Mouse (Mus musculus) neural tube, embryonic 11.5 days (tissue): ENCODE data around the gene Ptpn14. TPM values are rescaled to one million over a fixed set of nuclear protein-coding genes. Genes with fewer than 3 reads are reported as not detected.

Source experiments
- ATAC-seq: fragments of 200-750 bp; cut with Nextera tagmentation; 2 replicates; pipeline ENCODE4 v1.8.0; 2017; ENCODE audit warnings: moderate number of reproducible peaks, mild to moderate bottlenecking, moderate TSS enrichment, moderate library complexity; ENCODE audit not compliant: insufficient read depth, low FRiP score, low TSS enrichment
- DNase-seq: peaks from one replicate; pipeline ENCODE4 v3.0.0-alpha.2; 2015; ENCODE audit warnings: low spot score
- H3K27ac ChIP-seq: fragments of 300-500 bp; sonication (generic); 2 replicates; pipeline ENCODE4 v1.5.1; 2014; ENCODE audit warnings: low read depth, mild to moderate bottlenecking, low read length
- H3K27me3 ChIP-seq: fragments of 300-500 bp; sonication (generic); 2 replicates; pipeline ENCODE4 v1.6.1; 2014; ENCODE audit warnings: mild to moderate bottlenecking, low read length, mixed read lengths; ENCODE audit not compliant: control insufficient read depth, insufficient read depth
- H3K36me3 ChIP-seq: fragments of 300-500 bp; sonication (generic); 2 replicates; pipeline ENCODE4 v1.6.1; 2014; ENCODE audit warnings: mild to moderate bottlenecking, low read length, moderate library complexity, mixed read lengths; ENCODE audit not compliant: control insufficient read depth, insufficient read depth
- H3K4me1 ChIP-seq: fragments of 300-500 bp; sonication (generic); 2 replicates; pipeline ENCODE4 v1.6.1; 2014; ENCODE audit warnings: low read length, mixed read lengths; ENCODE audit not compliant: control insufficient read depth, insufficient read depth
- H3K4me2 ChIP-seq: fragments of 300-500 bp; sonication (generic); 2 replicates; pipeline ENCODE4 v1.6.1; 2014; ENCODE audit warnings: low read depth, mild to moderate bottlenecking, moderate library complexity
- H3K4me3 ChIP-seq: fragments of 300-500 bp; sonication (generic); 2 replicates; pipeline ENCODE4 v1.5.1; 2014; ENCODE audit warnings: low read depth, low read length
- H3K9ac ChIP-seq: fragments of 300-500 bp; sonication (generic); 2 replicates; pipeline ENCODE4 v1.6.1; 2014; ENCODE audit warnings: mild to moderate bottlenecking, low read length
- H3K9me3 ChIP-seq: fragments of 300-500 bp; sonication (generic); 2 replicates; pipeline ENCODE4 v1.6.1; 2016; ENCODE audit warnings: low read length; ENCODE audit not compliant: control insufficient read depth
- WGBS: fragments of 180-500 bp; shearing (Covaris S2); extraction: QIAGEN DNeasy Blood & Tissue Kit; methylation state at CpG from one replicate; pipeline ENCODE4 v1.1.7; 2014; 5-methylcytosine and 5-hydroxymethylcytosine counted together
- polyA plus RNA-seq: library from polyadenylated mRNA; unstranded; fragments of >200 nt; fragmentation: Nextera tagmentation; extraction: Ambion mirVana; gene quantifications from 2 replicates; pipeline ENCODE4 v1.2.1, GENCODE M21; 2014

Gene Ptpn14
- polyA plus RNA-seq, 1 experiment from 2014 or later = 7.5 TPM

DNA sequence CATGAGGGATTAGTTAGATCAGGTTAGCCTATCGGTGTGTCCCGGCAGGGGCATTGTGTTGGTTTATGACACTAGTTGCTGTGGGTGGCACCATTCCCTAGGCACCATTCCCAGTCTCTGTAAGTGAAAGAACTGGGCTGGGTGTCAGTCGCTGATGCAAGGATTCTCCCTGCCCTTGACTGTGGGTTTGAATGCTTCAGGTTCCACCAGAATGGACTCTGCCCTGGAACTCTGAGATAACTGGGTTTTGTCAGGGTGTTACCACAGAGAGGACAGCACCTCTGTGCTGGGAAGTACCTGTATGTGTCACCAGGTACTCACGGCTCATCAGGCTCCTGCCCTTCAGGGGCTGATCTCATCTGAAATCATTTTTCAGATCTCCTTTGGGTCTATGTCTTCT, 21.7 kb downstream of the Ptpn14 start:
- Histone ChIP-seq H3K4me2 (no peak overlapping the region), H3K9me3 (no peaks in the 10 kb centered on the region), H3K9ac (no peak overlapping the region), H3K27ac (no peak overlapping the region), H3K4me3 (no peak overlapping the region), H3K27me3 (no peaks in the 10 kb centered on the region), H3K36me3 (no peaks in the 10 kb centered on the region), H3K4me1 (peaks cover 3% of the 10 kb centered on the region; the same call in 1 of the 2 replicates)
- DNase-seq = peak; percentile 4
- no peak for ATAC-seq
- 99% methylated on average over 4 of the region's 4 CpGs for WGBS

DNA sequence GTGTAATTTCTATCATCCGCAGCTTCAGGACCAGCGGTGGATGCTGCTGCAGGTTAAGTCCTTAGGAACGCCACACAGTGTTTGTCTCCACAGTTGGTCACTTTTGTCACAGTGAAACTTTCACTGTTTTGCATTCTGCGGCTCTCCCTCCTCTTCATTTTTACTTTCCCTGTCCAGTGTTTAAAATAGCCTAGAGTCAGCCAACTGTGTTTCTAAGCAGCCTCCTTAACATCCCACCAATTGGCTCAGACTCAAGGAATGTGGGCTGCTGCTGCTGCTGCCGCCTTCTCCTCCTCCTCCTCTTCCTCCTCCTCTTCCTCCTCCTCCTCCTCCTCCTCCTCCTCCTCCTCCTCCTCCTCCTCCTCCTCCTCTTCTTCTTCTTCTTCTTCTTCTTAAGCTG, 22.2 kb downstream of the Ptpn14 start:
- no peaks in the 10 kb centered on the region for H3K27me3 ChIP-seq
- 84% methylated on average over 5 of the region's 5 CpGs for WGBS
- no peaks in the 10 kb centered on the region for H3K36me3 ChIP-seq
- H3K4me2 ChIP-seq = no peak overlapping the region
- DNase-seq (no peak), ATAC-seq (no peak)
- H3K27ac ChIP-seq = no peak overlapping the region
- H3K4me3 ChIP-seq = no peak overlapping the region
- H3K4me1 ChIP-seq = peaks cover 5% of the 10 kb centered on the region; the same call in 1 of the 2 replicates
- H3K9me3 ChIP-seq = no peaks in the 10 kb centered on the region
- H3K9ac ChIP-seq = no peak overlapping the region

DNA sequence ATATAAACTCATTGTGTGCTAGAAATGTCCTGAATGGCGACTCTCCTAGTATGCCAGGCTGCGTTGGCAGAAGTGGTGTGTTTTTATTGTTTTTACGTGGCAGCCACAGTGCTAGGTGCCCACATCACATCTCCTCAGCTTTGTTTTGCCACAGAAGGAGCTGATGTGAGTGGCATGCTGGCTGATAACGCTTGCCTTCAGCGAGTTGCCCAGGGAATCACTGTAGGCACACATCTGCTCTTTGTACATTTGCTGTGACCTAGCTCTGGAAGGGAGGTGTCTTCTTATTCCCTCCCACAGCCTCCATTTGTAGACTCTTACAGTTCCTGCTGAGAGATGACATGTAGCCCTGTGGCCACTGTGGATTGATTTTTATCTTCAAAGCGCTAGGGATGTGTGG, 24.2 kb downstream of the Ptpn14 start:
- ATAC-seq = no peak
- 81% methylated on average over 6 of the region's 6 CpGs for WGBS
- H3K9ac ChIP-seq = no peak overlapping the region
- H3K4me1 ChIP-seq = peaks cover 16% of the 10 kb centered on the region; the same call in 1 of the 2 replicates
- H3K27ac ChIP-seq = no peak overlapping the region
- H3K27me3 ChIP-seq = no peaks in the 10 kb centered on the region
- DNase-seq = peak; percentile 8
- H3K36me3 ChIP-seq = no peaks in the 10 kb centered on the region
- H3K4me2 ChIP-seq = no peak overlapping the region
- H3K4me3 ChIP-seq = no peak overlapping the region
- H3K9me3 ChIP-seq = no peaks in the 10 kb centered on the region

DNA sequence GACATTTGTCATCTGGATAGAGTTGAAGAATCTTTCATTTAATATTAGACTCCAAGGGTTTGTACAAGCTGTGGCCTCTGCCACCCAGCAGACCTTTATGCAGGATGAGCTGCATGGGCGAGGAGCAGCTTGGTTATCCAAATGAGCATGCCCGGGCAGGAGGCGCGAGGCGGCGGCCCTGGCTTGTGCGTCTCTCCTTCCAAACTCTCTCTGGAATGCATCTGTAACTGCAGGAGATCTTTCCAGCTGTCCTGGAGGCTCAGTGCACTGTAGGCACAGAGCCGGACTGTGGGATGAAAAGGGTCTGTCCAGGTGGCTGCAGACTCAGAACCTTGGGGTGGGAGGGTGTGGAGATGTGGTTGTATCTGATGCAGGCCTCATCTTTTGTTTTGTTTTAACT, 27.0 kb downstream of the Ptpn14 start:
- no peaks in the 10 kb centered on the region for H3K9me3 ChIP-seq
- no peaks in the 10 kb centered on the region for H3K27me3 ChIP-seq
- no peak overlapping the region for H3K9ac ChIP-seq
- H3K27ac ChIP-seq = no peak overlapping the region
- H3K36me3 ChIP-seq = no peaks in the 10 kb centered on the region
- peaks cover 16% of the 10 kb centered on the region; the same call in 1 of the 2 replicates for H3K4me1 ChIP-seq
- H3K4me3 ChIP-seq = no peak overlapping the region
- ATAC-seq (no peak), DNase-seq (no peak)
- no peak overlapping the region for H3K4me2 ChIP-seq
- WGBS = 50% methylated on average over 8 of the region's 8 CpGs

DNA sequence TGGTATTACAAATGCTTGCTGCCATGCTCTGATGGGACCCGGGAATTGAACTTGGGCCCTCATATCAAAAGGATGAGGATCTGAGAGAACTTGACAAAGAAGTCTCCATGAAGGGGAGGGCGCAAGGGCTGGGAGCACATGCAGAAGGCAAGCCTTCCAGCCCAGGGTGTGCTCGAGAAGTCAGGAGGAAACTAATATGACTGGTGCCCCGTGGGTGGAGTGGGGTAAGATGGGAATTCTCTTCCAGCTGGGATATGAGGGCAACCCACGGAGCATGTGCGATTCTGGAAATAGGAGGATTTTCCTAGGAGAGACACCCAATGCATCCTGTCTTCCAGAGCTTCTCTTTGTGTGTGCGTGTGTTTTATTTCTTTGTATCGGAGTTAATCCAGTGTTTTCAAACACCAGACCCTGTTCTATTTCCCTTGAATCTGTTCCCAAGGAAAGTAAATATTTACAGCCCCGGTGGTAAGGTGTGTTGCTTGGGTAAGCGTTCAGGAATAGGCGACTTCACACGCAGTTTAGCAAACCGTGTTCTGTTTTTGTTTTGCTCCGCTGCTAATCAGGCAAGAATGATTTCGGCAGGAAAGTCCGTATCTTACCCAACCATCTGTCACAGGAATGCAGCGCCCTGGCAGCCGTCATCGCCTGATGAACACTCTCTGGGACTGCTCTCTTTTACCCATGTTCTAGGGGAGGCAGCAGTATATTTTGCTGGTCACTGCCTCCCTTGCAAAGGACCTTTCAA, 28.4 kb downstream of the Ptpn14 start:
- Histone ChIP-seq H3K4me1 (peaks cover 16% of the 10 kb centered on the region; the same call in 1 of the 2 replicates), H3K27ac (no peak overlapping the region), H3K9me3 (no peaks in the 10 kb centered on the region), H3K4me2 (no peak overlapping the region), H3K9ac (no peak overlapping the region), H3K27me3 (no peaks in the 10 kb centered on the region), H3K4me3 (no peak overlapping the region), H3K36me3 (no peaks in the 10 kb centered on the region)
- DNase-seq = peak; percentile 40
- 42% methylated on average over 19 of the region's 19 CpGs for WGBS
- ATAC-seq = peak; percentile 51; the same call in 1 of the 2 replicates

DNA sequence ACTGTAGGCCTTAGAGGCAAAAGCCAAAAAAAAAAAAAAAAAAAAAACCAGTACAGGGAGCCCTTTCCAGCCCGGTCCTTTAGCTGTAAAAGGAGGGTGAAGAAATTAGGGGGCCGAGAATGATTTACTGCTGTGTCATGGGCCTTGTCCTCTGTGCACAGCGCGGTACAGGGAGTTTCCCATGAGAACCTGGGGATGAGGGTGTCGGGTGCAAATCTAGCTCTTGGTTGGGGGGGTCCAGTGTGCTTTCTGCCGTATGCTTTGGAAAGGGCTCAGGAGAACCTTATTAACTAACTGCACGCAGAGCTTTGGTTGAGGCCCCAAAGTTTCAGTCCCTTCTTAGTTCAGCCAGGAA, 29.0 kb downstream of the Ptpn14 start:
- ATAC-seq = peak; percentile 29; the same call in 1 of the 2 replicates
- no peak overlapping the region for H3K4me2 ChIP-seq
- 37% methylated on average over 7 of the region's 7 CpGs for WGBS
- H3K36me3 ChIP-seq = no peaks in the 10 kb centered on the region
- no peak overlapping the region for H3K27ac ChIP-seq
- no peak for DNase-seq
- no peaks in the 10 kb centered on the region for H3K27me3 ChIP-seq
- no peak overlapping the region for H3K4me3 ChIP-seq
- no peak overlapping the region for H3K9ac ChIP-seq
- peaks cover 16% of the 10 kb centered on the region; the same call in 1 of the 2 replicates for H3K4me1 ChIP-seq
- no peaks in the 10 kb centered on the region for H3K9me3 ChIP-seq

DNA sequence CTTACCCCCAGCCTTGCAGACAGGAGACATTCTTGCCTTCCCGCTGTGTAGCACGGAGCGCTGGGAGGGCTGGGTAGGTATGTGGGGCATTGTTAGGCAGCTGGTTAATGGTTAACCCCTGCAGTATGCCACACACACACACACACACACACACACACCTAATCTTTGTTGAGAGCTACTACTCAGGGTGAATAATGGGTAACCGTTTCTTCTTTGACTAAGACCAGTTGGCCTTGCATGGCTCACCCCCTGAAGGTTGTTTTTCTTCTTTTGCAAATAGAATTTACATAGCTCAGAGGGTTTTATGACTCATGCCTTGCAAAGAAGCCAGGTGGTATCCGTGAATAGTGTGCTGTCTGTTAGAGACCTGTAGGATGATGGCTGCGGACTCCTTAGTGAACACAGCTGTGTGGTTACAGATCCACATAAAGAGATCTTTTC, 33.5 kb downstream of the Ptpn14 start:
- H3K4me2 ChIP-seq = no peak overlapping the region
- no peaks in the 10 kb centered on the region for H3K9me3 ChIP-seq
- H3K4me3 ChIP-seq = no peak overlapping the region
- H3K27me3 ChIP-seq = no peaks in the 10 kb centered on the region
- no peaks in the 10 kb centered on the region for H3K36me3 ChIP-seq
- H3K27ac ChIP-seq = no peak overlapping the region
- peaks cover 9% of the 10 kb centered on the region; the same call in 1 of the 2 replicates for H3K4me1 ChIP-seq
- ATAC-seq = no peak
- WGBS = 10% methylated on average over 6 of the region's 6 CpGs
- H3K9ac ChIP-seq = no peak overlapping the region
- no peak for DNase-seq

DNA sequence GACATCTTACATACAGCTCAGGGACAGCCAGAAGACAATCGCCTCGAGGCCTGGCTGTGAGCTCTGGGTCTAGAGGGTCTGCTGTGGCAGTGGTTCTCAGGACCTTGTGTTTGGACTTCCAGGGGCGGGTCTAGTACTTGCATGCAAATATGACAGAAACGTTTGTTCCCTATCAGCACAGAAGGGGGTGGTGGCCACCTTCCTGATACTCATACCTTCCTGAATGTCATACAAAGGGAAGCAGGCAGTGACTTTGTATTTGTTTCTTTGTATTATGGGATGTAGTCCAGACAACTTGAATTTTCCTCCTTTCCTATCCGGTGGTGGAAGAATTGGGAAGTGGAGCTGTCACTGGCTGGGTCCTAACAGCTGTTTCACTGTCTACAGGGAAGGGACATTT, 36.2 kb downstream of the Ptpn14 start:
- Histone ChIP-seq H3K9me3 (no peaks in the 10 kb centered on the region), H3K4me2 (no peak overlapping the region), H3K9ac (no peak overlapping the region), H3K4me1 (peaks cover 7% of the 10 kb centered on the region; the same call in 1 of the 2 replicates), H3K36me3 (no peaks in the 10 kb centered on the region), H3K27ac (no peak overlapping the region), H3K27me3 (no peaks in the 10 kb centered on the region), H3K4me3 (no peak overlapping the region)
- WGBS = 77% methylated on average over 5 of the region's 5 CpGs
- ATAC-seq (no peak), DNase-seq (no peak)

DNA sequence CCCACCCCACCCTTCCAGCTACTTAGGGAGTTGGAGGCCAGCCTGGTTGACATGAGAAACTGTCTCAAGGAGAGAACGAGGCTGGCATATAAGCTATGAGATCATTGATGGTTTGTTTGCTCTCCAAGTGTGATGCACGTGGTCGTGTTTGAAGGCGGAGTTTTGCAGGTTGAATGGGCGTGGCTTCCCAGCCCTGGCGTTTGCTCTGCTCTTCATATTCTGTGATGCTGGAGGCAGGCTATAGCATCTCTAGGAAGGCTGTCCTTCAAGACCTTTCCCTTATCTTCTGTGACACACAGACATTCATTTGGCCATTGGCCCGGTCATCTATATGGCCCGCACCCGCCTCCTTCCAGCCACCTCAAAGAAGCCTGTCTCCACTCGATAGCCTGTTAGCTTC, 39.1 kb downstream of the Ptpn14 start:
- H3K27ac ChIP-seq = no peak overlapping the region

More for the DNA sequence above, 39.1 kb downstream of the Ptpn14 start:
- DNase-seq = no peak
- peaks cover 7% of the 10 kb centered on the region; the same call in 1 of the 2 replicates for H3K4me1 ChIP-seq
- no peak for ATAC-seq
- no peak overlapping the region for H3K4me2 ChIP-seq
- WGBS = 58% methylated on average over 10 of the region's 10 CpGs
- no peaks in the 10 kb centered on the region for H3K9me3 ChIP-seq
- H3K36me3 ChIP-seq = no peaks in the 10 kb centered on the region
- no peak overlapping the region for H3K9ac ChIP-seq
- H3K4me3 ChIP-seq = no peak overlapping the region
- H3K27me3 ChIP-seq = no peaks in the 10 kb centered on the region
